Mouse (Mus musculus) intestine, postnatal 0 days (tissue): ENCODE data around the gene Apoc3. TPM values are rescaled to one million over a fixed set of nuclear protein-coding genes. Genes with fewer than 3 reads are reported as not detected.

Source experiments
- ATAC-seq: fragments of 200-750 bp; cut with Nextera tagmentation; 2 replicates; pipeline ENCODE4 v1.8.0; 2017; ENCODE audit warnings: mild to moderate bottlenecking, moderate TSS enrichment, moderate library complexity
- H3K27ac ChIP-seq: fragments of 300-500 bp; sonication (generic); 2 replicates; pipeline ENCODE4 v1.5.1; 2014; ENCODE audit warnings: mild to moderate bottlenecking, low read depth, low read length, moderate library complexity
- H3K27me3 ChIP-seq: fragments of 300-500 bp; sonication (generic); replicated peaks from 2 replicates; pipeline ENCODE4 v1.6.1; 2014; ENCODE audit warnings: low read length, mixed read lengths; ENCODE audit not compliant: control insufficient read depth, insufficient read depth
- H3K36me3 ChIP-seq: fragments of 300-500 bp; sonication (generic); 2 replicates; pipeline ENCODE4 v1.6.1; 2014; ENCODE audit warnings: mild to moderate bottlenecking, moderate library complexity; ENCODE audit not compliant: control insufficient read depth, insufficient read depth
- H3K4me1 ChIP-seq: fragments of 300-500 bp; sonication (generic); replicated peaks from 2 replicates; pipeline ENCODE4 v1.6.1; 2014; ENCODE audit warnings: antibody characterized with exemption, low read length, mixed read lengths; ENCODE audit not compliant: control insufficient read depth, insufficient read depth
- H3K4me2 ChIP-seq: fragments of 300-500 bp; sonication (generic); replicated peaks from 2 replicates; pipeline ENCODE4 v1.6.1; 2014; ENCODE audit warnings: low read depth, mild to moderate bottlenecking, moderate library complexity
- H3K4me3 ChIP-seq: fragments of 300-500 bp; sonication (generic); 2 replicates; pipeline ENCODE4 v1.5.1; 2014; ENCODE audit warnings: low read depth, low read length
- H3K9ac ChIP-seq: fragments of 300-500 bp; sonication (generic); 2 replicates; pipeline ENCODE4 v1.6.1; 2014; ENCODE audit warnings: mild to moderate bottlenecking, low read depth, low read length
- H3K9me3 ChIP-seq: fragments of 300-500 bp; sonication (generic); 2 replicates; pipeline ENCODE4 v1.6.1; 2016; ENCODE audit warnings: mixed run types; ENCODE audit not compliant: control insufficient read depth
- CTCF ChIP-seq: sonication (generic); IDR thresholded peaks from 2 replicates; pipeline ENCODE4 v1.5.1; 2016; ENCODE audit warnings: low read depth, mild to moderate bottlenecking, control low read depth, antibody characterized with exemption, moderate library complexity
- WGBS: fragments of 180-500 bp; shearing (Covaris S2); extraction: QIAGEN DNeasy Blood & Tissue Kit; methylation state at CpG from one replicate; pipeline ENCODE4 v1.1.7; 2014; 5-methylcytosine and 5-hydroxymethylcytosine counted together
- polyA plus RNA-seq: library from polyadenylated mRNA; unstranded; fragments of >200 nt; fragmentation: Nextera tagmentation; extraction: Ambion mirVana; gene quantifications from 2 replicates; pipeline ENCODE4 v1.2.1, GENCODE M21; 2015

Gene Apoc3
- polyA plus RNA-seq, 1 experiment from 2014 or later, result 8,903 TPM

- no peak overlapping the region for H3K4me3 ChIP-seq
- no peaks in the 10 kb centered on the region; the same call in 1 of the 2 replicates for H3K36me3 ChIP-seq
- no peaks in the 10 kb centered on the region; the same call in 1 of the 2 replicates for H3K27me3 ChIP-seq
- no peak overlapping the region for H3K4me2 ChIP-seq
- no peaks in the 10 kb centered on the region for H3K4me1 ChIP-seq
- H3K9me3 ChIP-seq, result no peaks in the 10 kb centered on the region
- no peak for ATAC-seq
- H3K9ac ChIP-seq, result no peak overlapping the region
- no peak overlapping the region for H3K27ac ChIP-seq
- 88% methylated on average over 5 of the region's 5 CpGs for WGBS
- TF ChIP-seq CTCF, result no peak
These were observed 33.7 kb upstream of the Apoc3 start for GRCm38 (mm10) chr9:46269125-46269524.

- H3K27me3 ChIP-seq, result no peaks in the 10 kb centered on the region; the same call in 1 of the 2 replicates
- no peaks in the 10 kb centered on the region for H3K4me1 ChIP-seq
- no peak within 1 kb of the TSS for H3K4me3 ChIP-seq
- no peak within 1 kb of the TSS for H3K27ac ChIP-seq
- H3K36me3 ChIP-seq, result no peaks in the 10 kb centered on the region; the same call in 1 of the 2 replicates
- H3K9ac ChIP-seq, result no peak within 1 kb of the TSS
- TF ChIP-seq CTCF, result no peak
- H3K4me2 ChIP-seq, result no peak within 1 kb of the TSS
- no peak for ATAC-seq
- no peaks in the 10 kb centered on the region for H3K9me3 ChIP-seq
- WGBS, result 32% methylated on average over 7 of the region's 7 CpGs
These were observed 33.0 kb upstream of the Apoc3 start, which contains the start of gene Apoa5 for GRCm38 (mm10) chr9:46268343-46268873. Gene Apoa5, plus strand, starts transcription at chr9:46268633.

GRCm38 (mm10) chr9:46261131-46261530 lies 25.7 kb upstream of the Apoc3 start:
- no peaks in the 10 kb centered on the region for H3K4me1 ChIP-seq
- no peak for TF ChIP-seq CTCF
- no peaks in the 10 kb centered on the region for H3K27me3 ChIP-seq
- no peak overlapping the region for H3K9ac ChIP-seq
- no peak overlapping the region for H3K4me3 ChIP-seq
- 75% methylated on average over 7 of the region's 7 CpGs for whole genome bisulfite sequencing
- H3K27ac ChIP-seq, result no peak overlapping the region
- H3K9me3 ChIP-seq, result no peaks in the 10 kb centered on the region
- no peak for ATAC-seq
- H3K4me2 ChIP-seq, result no peak overlapping the region
- H3K36me3 ChIP-seq, result no peaks in the 10 kb centered on the region

- no peak for ATAC-seq
- TF ChIP-seq CTCF, result no peak
- WGBS, result 90% methylated on average over 6 of the region's 6 CpGs
These were observed 23.7 kb upstream of the Apoc3 start for GRCm38 (mm10) chr9:46259111-46259510.

GRCm38 (mm10) chr9:46257546-46257945 lies 22.1 kb upstream of the Apoc3 start:
- Histone ChIP-seq H3K9me3 (no peaks in the 10 kb centered on the region), H3K9ac (no peak overlapping the region), H3K36me3 (no peaks in the 10 kb centered on the region), H3K4me1 (no peaks in the 10 kb centered on the region), H3K27me3 (no peaks in the 10 kb centered on the region), H3K4me3 (no peak overlapping the region), H3K27ac (no peak overlapping the region), H3K4me2 (no peak overlapping the region)
- WGBS, result 82% methylated on average over 3 of the region's 3 CpGs
- TF ChIP-seq CTCF, result no peak
- ATAC-seq, result no peak

More at GRCm38 (mm10) chr9:46259111-46259510, 23.7 kb upstream of the Apoc3 start:
- H3K4me1 ChIP-seq, result no peaks in the 10 kb centered on the region
- no peaks in the 10 kb centered on the region for H3K36me3 ChIP-seq
- H3K9ac ChIP-seq, result no peak overlapping the region
- no peak overlapping the region for H3K4me2 ChIP-seq
- H3K9me3 ChIP-seq, result no peaks in the 10 kb centered on the region
- no peaks in the 10 kb centered on the region for H3K27me3 ChIP-seq
- H3K27ac ChIP-seq, result no peak overlapping the region
- H3K4me3 ChIP-seq, result no peak overlapping the region

- Histone ChIP-seq H3K4me3 (no peak overlapping the region), H3K27me3 (no peaks in the 10 kb centered on the region), H3K4me1 (no peaks in the 10 kb centered on the region), H3K9me3 (no peaks in the 10 kb centered on the region), H3K36me3 (no peaks in the 10 kb centered on the region), H3K9ac (no peak overlapping the region), H3K4me2 (no peak overlapping the region), H3K27ac (no peak overlapping the region)
- no peak for ATAC-seq
- TF ChIP-seq CTCF, result no peak
- WGBS, result 75% methylated on average over 10 of the region's 10 CpGs
These were observed 21.4 kb upstream of the Apoc3 start for GRCm38 (mm10) chr9:46256658-46257385.
